Mouse (Mus musculus): ENCODE measurements around the gene Ankrd13a. TPM values are rescaled to one million over a fixed set of nuclear protein-coding genes. Genes with fewer than 3 reads are reported as not detected.

Ankrd13a gene
- total RNA-seq, 2 experiments from 2014 or later = 37.2 to 47.9 TPM

DNA sequence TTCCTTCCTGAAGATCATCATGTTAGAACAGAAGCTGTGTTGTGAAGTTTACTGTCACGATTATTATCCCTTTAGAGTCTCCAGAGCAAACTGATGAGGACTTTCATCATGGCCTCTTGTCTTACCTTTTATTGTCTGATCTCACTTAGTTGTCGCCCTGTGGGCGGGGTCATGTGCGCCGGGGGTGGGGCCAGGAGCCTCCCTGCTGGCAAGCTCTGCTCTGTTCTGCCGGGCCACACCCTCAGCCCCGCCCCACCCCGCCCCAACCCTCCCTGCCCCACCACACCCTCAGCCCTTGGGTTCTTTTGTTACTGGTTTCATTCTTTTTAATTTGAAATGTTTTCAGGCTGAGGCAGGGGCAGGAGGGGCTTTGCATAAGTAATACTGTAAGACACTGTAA lies 26.6 kb downstream of the Ankrd13a start:
- no peak for DNase-seq

- DNase-seq = no peak
Observed at GRCm38 (mm10) chr5:114801841-114802240, 27.4 kb downstream of the Ankrd13a start.

GRCm38 (mm10) chr5:114803231-114803630 lies 28.8 kb downstream of the Ankrd13a start:
- no peak for DNase-seq

DNA sequence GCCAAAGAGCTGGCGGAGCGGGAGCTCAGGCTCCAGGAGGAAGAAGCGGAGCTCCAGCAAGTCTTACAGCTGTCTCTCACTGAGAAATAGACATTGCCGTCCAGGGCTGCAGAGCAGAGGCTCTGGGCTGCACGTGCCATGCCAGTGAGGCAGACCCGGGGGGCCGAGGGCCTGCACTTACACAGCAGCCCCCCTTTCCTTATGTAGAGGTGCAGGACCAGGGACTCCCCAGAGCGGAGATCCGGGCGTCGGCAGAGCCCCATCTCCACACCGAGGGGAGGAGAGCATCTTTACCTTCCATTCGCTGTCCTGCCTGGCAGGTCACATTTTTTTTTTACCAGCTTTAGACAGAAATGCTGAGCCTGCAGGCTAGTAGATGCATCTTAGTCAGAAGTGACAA lies 29.9 kb downstream of the Ankrd13a start:
- no peak for DNase-seq

- peak; percentile 52 to 62 for DNase-seq
Observed at GRCm38 (mm10) chr5:114804958-114805357, 30.5 kb downstream of the Ankrd13a start.

DNA sequence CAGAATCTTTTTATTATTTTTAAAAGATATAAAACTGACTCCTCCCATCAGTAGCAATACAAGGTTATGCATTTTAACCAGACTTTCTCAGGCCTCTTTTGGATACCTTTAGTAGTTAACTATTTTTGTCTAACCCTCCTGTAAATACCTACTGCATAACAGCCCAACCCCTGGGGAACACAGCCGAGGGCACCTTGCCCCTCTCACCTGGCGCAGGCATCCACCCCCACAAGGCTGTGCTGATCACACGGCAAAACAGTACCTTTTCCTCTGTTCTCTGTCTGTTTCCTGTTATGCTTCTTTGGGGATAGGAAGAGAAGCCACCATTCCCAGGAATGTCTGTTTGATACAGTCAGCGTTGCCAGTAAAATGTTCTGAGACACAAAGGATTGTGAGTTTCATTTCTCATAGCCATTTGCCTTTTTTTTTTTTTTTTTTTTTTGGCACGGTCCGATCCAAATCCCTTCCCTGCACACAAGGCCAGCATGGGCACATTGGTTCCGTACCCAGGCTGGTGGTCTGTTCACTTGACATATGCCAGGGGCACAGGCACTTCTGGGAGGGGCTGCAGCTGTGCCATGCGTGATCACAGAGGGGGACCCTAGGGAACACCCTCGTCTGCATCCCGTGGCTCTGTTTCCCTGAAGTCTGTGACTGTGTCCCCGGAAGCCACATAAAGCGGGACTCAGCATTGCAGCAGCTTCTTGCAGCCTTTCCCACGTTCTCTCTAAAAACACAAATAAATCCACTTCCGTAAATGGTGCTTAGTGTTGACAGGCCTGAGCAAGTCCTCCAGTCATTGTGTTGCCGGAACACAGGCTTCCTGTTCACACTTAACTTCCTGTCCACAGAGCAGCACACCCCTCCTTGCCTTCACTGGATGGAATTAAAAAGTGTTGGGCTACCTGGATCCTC lies 31.2 kb downstream of the Ankrd13a start:
- no peak for DNase-seq

DNA sequence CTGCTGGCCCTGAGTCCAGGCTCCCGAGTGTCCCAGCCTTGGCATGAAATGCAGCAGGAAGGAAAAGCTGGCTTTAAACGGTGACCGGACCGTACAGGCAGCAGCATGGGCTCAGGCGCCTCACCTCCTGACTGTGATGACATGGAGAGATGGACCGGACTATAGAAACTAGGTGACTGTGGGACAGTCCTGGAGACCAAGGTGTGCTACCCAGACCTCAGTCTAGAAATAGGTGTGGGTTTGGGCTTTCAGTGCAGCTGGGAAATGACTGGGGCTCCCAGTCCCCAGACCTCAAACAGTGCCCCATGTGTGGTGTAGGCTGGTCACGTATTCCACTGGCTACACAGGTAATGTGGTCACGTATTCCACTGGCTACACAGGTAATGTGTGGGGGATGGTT lies 32.2 kb downstream of the Ankrd13a start:
- no peak for DNase-seq

GRCm38 (mm10) chr5:114807063-114807462 lies 32.6 kb downstream of the Ankrd13a start:
- no peak for DNase-seq

- DNase-seq = no peak
Observed at GRCm38 (mm10) chr5:114807468-114807867, 33.0 kb downstream of the Ankrd13a start.

- no peak for DNase-seq
Observed at GRCm38 (mm10) chr5:114807893-114808292, 33.4 kb downstream of the Ankrd13a start.

- DNase-seq = no peak
Observed at GRCm38 (mm10) chr5:114808385-114808784, 33.9 kb downstream of the Ankrd13a start.

DNA sequence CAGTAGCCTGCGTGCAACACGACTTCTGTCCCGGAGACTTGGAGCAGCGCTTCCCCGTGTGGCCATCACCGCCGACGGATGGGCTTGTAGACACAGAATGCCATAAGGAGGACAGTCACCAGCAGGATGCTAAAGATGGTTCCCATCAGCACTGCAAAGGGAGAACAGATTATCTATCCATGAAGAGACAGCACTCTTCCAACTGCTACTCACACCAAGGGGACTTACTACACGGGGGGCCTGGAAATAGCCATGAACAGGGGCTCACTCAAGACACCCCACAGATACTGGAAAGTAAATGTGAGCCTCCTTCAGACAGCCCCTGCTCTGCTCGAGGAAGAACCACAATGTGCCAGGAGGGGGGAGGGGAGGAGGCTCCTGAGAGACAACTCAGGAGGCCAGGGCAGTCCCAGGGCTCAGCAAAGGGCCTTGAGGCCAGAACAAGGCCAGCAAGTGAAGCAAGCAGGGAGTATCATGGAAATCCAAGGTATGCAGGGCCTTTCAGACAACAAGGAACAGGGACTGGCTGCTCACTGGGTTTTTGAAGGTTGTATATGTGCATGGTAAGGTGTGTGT lies 34.8 kb downstream of the Ankrd13a start:
- no peak for DNase-seq

GRCm38 (mm10) chr5:114809826-114810225 lies 35.3 kb downstream of the Ankrd13a start:
- no peak for DNase-seq

DNA sequence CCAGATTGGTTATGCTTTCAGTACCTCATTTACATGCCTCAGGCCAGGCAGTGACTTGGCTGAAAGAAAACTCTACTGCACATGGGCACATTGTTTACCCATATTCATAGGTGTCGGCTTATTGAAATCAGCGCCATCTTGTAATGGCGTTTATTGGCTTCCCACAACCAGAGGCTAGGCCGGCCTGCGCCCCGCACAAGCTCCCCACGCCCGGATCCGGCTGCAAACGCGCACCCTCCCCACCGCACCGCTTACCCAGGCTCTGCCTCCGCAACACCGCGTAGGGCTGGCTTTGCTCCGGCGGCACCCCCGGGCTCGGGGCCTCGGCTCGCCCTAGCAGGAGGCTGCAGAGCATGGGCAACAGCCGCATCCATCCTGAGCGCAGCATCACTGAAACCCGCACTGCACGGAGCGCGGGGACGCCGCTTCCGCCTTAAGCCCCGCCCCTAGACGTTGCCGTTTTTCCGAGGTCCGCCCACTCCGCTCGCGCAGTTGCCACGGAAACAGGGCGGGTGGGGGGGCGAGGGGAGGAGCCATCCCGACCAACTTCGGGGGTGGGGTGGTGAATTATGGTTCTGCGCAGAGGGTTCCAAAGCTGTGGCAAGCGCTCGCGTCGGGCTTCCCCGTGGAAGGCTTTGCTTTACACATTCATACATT lies 39.2 kb downstream of the Ankrd13a start:
- peak; percentile 89 to 91 for DNase-seq

- DNase-seq = no peak
Observed at GRCm38 (mm10) chr5:114816599-114816998, 42.1 kb downstream of the Ankrd13a start.

DNA sequence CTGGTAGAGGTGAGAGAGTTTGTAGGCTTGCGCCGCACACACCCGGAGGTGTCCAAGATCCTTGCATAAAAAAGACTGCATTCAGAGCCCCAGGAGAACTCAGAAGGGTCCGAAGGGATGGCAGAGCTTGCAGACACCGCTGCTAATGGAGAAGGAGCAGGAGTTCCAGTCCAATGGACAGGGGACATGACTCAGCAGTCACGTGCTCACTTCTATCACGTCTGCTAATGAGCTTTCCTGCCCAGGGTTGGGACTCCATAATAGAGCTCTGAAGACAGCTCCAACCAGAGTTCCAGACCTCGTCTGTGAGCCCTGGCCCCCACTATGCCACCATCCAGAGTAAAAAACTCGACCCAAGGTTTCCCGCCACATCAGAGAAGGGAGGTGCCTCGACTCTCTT lies 43.6 kb downstream of the Ankrd13a start:
- DNase-seq = no peak

DNA sequence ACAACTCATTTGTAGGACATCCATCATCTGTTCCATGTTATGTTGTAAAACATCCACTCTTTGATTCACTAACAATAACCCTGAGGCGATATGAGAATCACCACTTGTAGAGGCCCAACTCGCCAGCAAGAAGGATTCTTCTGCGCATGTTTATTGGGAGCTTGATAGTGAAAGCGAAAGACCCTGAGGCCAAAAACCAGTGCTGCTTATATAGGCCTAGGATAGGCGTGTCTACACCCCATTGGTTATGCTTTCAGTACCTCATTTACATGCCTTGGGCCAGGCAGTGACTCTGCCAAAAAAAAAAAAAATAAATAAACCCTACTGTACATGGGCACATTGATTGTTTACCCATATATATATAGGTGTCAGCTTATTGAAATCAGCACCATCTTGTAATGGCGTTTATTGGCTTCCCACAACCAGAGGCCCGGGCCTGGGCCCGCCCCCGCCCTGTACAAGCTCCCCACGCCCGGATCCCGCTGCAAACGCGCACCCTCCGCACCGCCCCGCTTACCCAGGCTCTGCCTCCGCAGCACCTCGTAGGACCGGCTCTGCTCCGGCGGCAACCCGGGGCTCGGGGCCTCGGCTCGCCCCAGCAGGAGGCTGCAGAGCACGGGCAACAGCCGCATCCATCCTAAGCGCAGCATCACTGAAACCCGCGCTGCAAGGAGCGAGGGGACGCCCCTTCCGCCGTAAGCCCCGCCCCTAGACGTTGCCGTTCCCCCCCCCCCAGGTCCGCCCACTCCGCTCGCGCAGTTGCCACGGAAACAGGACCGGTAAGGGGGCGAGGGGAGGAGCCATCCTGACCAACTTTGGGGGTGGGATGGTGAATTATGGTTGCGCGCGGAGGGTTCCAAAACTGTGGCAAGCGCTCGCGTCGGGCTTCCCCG lies 48.6 kb downstream of the Ankrd13a start, which contains the start of gene 1500011B03Rik:
Gene 1500011B03Rik, minus strand, starts transcription at position 673 of the 893 bp plus-strand sequence.
- DNase-seq = peak; percentile 73 to 77

- DNase-seq = no peak
Observed at GRCm38 (mm10) chr5:114824197-114824596, 49.7 kb downstream of the Ankrd13a start.

GRCm38 (mm10) chr5:114825978-114826691 lies 51.7 kb downstream of the Ankrd13a start:
- DNase-seq = no peak

GRCm38 (mm10) chr5:114827427-114827826 lies 53.0 kb downstream of the Ankrd13a start:
- no peak for DNase-seq

GRCm38 (mm10) chr5:114829740-114830139 lies 55.3 kb downstream of the Ankrd13a start:
- DNase-seq = no peak

Measured in layer of hippocampus, postnatal 36 days (tissue).